Mouse (Mus musculus): Measurements from ENCODE around the gene Fbxl5.
A peak's percentile ranks its signal among the peaks of the same experiment; 100 is the strongest.

The Fbxl5 gene

DNA sequence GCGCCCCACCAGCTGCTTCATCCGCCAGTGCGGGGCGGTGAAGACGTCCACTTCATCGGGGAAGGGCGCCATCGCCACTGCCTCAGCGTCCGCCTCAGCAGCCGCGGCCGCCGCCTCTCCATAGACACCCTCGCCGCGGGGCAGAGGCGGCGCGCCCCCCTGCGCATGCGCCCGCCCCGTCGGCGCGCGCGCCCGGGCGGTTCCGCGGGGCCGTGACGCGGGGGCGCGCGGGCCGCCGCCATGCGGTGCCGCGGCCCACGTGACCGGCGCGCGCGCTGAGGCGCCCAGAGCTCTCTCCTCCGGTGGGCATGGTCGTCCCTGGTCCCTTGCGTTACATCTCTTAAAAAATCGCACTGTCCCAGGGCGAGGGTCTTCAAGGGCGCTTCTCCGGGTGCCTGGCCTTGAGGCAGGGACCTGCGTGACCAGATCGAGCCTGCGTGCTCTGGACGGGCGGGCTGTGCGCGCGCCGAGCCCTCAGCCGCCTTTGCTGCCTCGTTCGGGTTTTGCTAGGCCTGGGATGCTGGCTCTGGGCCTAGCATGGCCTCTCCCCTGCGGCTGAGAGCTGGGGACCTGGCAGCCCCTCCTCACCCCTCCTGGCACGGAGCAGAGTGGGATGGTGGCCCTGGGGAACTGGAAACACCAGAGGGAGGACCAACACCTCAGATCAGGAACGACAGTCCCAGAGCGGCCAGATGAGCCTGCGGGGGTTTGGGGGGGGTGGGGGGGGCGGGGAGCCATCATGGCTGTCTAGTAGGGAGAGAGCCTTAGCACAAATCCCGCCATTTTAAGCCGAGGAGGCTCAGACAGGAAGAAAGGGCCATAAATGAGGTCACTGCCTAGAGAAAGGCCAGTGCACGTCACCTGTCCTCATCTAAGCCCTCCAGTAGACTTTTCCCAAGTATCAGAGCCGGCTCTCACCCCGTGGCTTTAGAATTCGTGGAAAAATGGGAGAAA, 39.2 kb downstream of the Fbxl5 start:
- peak; percentile 72 to 81 for DNase-seq

DNA sequence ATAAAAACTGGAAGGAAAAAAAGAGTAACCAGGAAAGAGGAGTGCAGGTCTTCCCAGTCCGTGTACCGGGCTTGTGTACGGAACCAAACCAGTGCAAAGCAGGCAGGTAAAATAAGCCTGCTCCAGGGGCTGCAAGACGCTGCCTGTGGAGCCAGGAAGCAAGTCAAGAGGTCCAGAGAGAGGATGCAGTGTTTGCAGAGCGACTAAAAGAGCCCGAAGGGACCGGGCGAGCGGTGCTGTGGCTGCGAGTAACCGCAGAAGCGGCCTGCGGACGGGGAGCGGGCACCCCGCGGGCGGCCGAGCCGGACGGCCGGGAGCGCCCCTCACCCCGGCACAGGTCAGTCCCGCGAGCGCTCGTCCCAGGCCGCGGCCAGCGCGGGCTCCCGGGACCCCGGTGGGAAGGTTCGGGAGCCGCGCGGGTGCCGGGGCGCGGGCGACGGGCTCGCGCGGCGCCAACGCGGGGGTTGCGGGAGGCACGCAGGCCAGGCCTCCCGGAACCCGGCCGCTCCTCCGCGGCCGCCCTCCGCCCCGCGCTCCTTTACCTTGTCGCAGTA, 39.9 kb downstream of the Fbxl5 start:
- peak in 1 of 2 experiments; percentile 40 for DNase-seq

DNA sequence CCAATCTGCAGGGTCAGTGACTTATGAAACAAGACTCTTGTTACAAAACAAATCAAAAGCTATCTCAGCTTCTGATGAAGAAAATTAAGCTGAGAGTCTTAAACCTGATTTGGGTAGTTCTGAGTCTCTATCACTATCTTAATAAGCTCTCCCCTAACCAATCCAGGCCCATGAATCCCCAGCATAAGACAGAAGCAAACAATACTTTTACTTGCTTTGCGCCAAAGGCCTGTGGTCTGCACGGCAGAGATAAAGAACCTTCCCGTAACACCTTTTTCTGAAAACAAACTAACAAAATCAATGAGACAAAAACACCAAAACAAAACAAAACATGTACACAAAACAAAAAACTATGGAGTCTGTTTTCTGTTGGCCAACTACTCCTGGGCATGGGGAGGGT, 42.9 kb downstream of the Fbxl5 start:
- no peak for DNase-seq

- DNase-seq, result no peak
Measured at GRCm38 (mm10) chr5:43776993-43777392, 44.4 kb downstream of the Fbxl5 start.

GRCm38 (mm10) chr5:43776407-43776806, 45.0 kb downstream of the Fbxl5 start:
- no peak for DNase-seq

GRCm38 (mm10) chr5:43771555-43771954, 49.9 kb downstream of the Fbxl5 start:
- peak in 1 of 2 experiments; percentile 22 for DNase-seq

- DNase-seq, result no peak
Measured at GRCm38 (mm10) chr5:43770618-43771354, 50.7 kb downstream of the Fbxl5 start.

- no peak for DNase-seq
Measured at GRCm38 (mm10) chr5:43749092-43749491, 72.3 kb downstream of the Fbxl5 start.

DNA sequence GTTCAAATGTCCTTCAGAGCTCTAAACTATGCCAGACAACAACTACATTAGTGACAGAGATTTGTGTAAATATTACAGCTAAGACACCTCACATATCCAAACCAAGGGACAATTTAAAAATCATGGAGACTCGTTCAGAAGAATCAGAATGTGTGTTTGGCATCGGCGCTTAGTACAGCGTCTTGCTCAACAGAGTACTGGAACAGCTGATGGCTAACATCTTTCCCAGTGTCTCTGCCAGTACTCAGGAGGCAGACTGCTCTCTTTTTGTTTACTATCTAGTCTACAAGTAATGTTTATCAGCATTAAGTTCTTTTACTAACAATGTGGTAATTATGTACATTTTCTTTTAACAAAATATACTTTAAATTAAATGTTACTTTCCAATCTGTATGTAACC, 73.4 kb downstream of the Fbxl5 start:
- no peak for DNase-seq

GRCm38 (mm10) chr5:43745156-43745555, 76.3 kb downstream of the Fbxl5 start:
- DNase-seq, result no peak

GRCm38 (mm10) chr5:43744187-43744586, 77.3 kb downstream of the Fbxl5 start:
- DNase-seq, result no peak

GRCm38 (mm10) chr5:43732381-43732780, 89.1 kb downstream of the Fbxl5 start:
- no peak for DNase-seq

DNA sequence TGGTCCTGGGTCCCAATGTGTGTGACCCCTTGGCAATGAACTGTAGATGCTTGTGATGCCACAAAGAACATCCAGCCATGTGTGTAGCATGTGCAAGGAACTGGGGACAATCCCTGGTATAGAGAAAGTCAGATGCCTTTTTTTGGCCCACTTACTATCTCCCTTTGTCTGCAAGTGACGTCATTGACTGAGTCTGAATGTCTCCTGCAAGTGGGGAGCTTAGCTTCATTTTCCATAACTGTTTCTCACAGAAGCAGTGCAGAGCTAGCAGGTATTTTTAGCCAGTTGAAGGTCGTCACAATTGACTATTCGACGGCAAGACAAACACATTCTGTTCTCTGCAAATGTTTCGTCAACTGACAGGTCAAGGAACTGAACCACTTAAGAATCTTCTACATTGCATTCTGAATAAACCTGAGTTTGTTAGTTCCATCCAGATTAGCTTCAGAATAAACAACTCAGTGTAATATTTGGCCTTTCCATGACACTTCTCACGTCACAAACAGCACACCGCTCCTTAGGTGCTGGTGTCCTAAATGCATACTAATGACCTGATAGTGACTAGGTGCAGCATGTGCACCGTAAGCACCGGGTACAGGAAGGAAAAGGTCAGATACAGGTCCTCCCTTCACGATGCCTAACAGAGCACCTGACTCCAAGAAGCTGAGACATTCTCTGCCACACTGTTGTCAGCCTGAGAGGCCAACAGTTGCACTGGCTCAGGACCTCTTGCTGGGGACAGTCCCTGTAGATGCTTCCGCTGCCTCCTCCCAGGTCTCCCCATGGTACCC, 92.9 kb downstream of the Fbxl5 start:
- no peak for DNase-seq

DNA sequence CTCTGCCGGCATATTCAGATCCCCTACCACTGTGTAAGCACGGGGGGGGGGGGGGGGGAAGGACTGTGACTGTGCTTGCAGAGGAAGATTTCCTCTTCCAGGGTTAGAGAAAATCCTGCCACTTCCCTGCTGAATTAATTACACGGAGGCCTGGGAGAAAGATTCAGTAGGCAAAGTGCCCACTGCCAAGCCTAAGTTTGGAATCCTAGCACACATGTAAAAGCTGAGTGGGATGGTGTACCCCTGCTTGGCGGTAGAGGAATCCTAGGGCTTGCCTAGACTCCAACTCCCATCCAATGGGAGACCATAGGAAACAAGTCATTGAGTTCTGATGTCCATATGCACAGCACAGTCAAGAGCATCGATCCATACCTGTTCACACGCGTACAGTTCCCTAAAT, 97.6 kb downstream of the Fbxl5 start:
- no peak for DNase-seq

- DNase-seq, result no peak
Measured at GRCm38 (mm10) chr5:43722452-43722783, 99.0 kb downstream of the Fbxl5 start.

DNA sequence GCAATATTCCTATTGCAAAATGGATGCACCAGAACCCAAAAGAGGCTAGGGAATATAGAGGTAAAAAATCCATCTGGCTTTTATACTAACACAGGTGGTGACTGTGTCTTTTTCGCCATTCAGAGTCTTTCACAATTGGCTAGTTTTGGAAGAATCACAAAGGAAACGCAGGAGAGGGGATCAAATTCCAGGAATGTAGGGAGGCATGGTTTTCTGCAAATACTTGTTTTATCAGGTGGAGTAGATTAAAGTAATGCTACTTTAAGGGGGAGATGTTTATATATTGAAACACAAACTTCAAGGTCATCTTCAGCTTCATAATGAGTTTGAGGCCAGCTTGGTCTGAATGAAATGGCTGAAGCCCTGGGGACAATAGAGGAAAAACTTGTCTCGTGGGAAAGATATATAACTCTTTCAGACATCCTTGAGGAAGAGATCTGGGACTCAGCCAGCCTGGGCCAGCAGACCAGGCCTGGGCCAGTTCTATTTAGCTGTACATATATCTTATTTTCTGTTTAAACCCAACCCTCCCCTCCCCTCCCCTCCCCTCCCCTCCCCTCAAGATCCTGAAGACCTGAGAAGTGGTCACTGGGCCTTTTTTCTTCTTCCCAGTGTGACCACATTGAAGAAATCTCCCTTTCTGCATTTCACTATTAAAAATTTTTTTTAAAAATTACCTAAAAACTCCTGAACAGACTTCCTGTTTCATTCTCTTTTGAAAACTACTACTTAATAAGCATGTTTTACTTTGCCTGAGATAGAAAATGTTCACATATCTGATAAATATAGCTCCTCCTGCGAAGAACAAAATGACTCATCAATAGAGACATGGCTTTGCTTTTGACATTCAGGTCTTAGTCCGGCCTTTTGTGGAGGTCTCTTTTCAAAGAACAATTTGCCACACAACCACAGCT, 99.6 kb downstream of the Fbxl5 start:
- DNase-seq, result no peak

- no peak for DNase-seq
Measured at GRCm38 (mm10) chr5:43699240-43699639, 122.2 kb downstream of the Fbxl5 start.

DNA sequence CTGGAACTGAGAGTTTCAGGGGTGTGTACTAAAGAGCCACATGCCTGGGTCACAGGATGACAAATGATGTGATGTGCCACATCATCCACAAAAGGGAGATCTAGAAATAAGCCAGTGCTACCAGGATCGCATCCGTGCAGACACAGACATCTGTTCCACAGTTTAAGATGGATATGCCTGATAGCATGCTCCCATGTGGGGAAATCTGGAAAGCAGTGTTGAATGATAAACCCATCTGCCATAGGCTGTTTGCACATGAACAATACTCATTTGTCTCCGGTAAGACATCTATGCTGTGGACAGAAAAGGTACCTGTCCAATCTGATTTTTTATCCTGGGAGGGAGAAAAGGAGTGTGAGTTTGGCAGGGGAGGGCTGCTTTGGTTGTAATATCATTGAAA, 124.3 kb downstream of the Fbxl5 start:
- DNase-seq, result no peak
